Mouse (Mus musculus) spleen, embryonic (tissue): ENCODE data around the gene Edn2.

Experiments
- CTCF ChIA-PET: fragments of 350-600 bp; sonication (Branson Sonifier 250); formaldehyde crosslinking; loops from one replicate; lab custom pipeline; 2022; lab: Charles Lee

The Edn2 gene

GRCm38 (mm10) chr4:120161166-120161949 is at the start of gene Edn2:
Gene Edn2 (plus strand): TSS chr4:120161206.
- CTCF ChIA-PET = no interaction called here

- CTCF ChIA-PET = interaction anchor here (0.6 kb wide), 1 partner anchor 23 kb away, joined by 4 read pairs; no protein-coding TSS in a partner anchor
Observed at GRCm38 (mm10) chr4:120115516-120115915, 45.5 kb upstream of the Edn2 start.

DNA sequence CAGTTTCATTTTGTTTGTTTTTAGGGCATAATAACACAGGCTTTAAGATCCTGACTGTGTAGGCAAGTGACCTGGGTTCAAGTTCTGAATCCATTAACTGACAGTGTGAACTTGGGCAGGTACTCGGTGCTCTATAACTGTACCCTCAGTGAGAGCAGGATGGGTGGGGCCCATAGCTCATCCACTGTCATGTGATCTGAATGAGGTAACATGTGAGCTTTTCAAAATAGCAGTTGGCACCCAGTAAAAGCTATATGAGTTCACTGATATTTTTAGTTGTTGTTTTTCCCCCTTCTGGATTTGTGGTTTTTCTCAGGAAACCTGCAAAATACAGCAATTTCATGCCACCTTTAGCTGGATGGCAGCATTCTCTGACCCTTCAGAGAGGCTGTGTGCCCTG is 44.7 kb upstream of the Edn2 start:
- CTCF ChIA-PET = interaction anchor here (0.5 to 0.6 kb wide), 3 partner anchors 24 to 498 kb away, joined by 3 to 8 read pairs (median 4); no protein-coding TSS in a partner anchor

GRCm38 (mm10) chr4:120120276-120120675 is 40.7 kb upstream of the Edn2 start:
- CTCF ChIA-PET = no interaction called here

GRCm38 (mm10) chr4:120124656-120125055 is 36.4 kb upstream of the Edn2 start:
- CTCF ChIA-PET = no interaction called here

GRCm38 (mm10) chr4:120126047-120126446 is 35.0 kb upstream of the Edn2 start:
- CTCF ChIA-PET = no interaction called here

DNA sequence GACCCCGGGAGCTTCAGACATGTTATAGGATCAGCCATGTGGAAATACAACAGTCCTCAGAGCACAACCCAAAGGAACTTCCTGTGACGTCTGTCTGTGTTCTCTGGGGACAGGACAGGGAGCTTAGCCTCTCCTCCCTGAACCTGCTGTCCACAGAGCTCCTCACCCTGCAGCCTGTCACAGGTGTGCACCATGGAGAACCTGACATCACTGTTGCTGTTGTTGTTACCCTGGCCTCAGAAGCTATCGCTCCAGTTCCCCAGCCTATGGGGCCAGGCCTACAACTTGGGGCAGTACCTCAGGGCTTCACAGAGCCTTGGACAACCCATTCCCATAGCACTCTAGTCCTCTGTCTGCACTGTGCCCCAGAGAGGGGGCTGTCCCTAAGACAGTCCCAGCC is 33.7 kb upstream of the Edn2 start:
- CTCF ChIA-PET = no interaction called here

DNA sequence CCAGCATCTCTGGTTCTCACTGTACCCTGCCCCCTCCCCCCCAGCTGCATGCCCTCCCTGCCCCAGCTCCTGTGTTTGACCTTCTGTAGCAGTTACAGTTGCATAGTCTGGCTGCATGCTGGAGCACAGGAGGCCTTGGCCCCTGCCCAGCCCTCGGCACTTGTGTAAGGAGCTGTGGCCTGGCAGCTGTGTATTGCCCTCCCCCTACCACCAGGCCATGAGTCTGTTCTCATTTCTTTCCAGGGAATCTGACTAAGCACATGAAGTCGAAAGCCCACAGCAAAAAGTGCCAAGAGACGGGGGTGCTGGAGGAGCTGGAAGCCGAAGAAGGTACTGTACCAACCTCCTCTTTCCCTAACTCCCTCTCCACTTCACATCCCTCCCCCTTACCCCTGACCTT is 33.0 kb upstream of the Edn2 start:
- CTCF ChIA-PET = interaction anchor here (0.8 kb wide), 1 partner anchor 209 kb away, joined by 4 read pairs; no protein-coding TSS in a partner anchor

- CTCF ChIA-PET = interaction anchor here (0.7 to 0.8 kb wide), 2 partner anchors 9 to 500 kb away, joined by 3 to 4 read pairs; no protein-coding TSS in a partner anchor
Observed at GRCm38 (mm10) chr4:120129233-120129885, 31.6 kb upstream of the Edn2 start.

DNA sequence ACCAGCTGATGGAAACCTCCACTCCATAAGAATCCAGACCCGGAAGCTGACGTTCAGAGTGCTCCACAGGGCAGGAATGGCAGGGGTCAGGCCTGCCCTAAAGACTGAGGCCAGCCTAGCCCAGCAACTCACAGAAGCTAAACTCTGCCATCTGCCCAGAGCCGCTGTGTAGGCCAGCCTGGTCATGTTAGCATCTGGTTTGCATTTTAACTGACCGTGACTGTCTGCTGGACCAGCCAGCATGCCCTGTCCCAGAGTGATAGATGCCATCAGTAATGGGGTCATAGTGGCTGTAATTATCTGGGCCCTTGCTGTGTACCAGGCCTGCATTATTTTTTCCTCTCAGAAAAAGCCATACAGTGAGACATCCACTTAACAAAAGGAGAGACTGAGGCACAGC is 30.1 kb upstream of the Edn2 start:
- CTCF ChIA-PET = no interaction called here

DNA sequence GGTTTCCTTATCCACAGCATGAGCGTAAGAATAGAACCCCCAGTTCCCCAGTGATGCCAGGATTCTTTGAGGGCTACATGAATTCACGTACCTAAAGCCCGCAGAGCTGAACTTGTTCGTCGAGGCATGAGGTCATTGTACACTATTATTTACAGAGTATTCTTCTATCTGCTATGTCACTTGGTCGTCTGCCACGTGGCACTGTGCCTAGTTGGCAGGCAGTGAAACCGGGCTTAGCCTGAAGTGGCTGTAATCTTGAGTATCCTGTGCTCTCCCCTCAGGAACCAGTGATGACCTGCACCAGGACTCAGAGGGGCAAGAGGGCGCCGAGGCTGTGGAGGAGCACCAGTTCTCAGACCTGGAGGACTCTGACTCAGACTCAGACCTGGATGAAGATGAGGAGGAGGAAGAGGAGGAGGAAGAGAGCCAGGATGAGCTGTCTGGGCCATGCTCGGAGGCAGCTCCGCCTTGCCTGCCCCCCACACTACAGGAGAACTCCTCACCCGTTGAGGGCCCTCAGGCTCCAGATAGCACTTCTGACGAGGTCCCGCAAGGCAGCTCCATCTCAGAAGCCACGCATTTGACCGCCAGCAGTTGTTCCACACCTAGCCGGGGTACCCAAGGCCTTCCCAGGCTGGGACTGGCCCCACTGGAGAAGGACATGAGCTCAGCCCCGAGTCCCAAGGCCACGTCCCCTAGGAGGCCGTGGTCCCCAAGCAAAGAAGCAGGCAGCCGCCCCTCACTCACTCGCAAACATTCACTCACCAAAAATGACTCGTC is 29.4 kb upstream of the Edn2 start:
- CTCF ChIA-PET = no interaction called here

DNA sequence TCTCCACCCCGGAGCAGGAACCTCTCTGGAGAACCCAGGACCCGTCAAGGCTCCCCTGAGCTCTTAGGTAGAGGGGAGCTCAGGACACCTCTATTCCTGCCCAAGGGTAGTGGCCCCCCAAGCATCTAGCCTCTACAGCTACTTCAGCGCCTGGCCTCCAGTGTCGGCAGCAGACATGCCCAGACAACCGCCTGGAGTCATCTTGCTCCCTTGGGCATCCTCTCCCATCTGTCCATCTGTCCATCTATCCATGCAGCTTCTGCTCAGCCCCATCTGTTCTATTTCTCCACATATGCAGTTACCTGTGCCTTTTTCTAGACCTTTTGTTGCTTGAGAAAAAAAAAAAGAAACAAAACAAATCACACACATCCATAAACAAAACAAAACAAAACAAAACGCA is 26.8 kb upstream of the Edn2 start:
- CTCF ChIA-PET = interaction anchor here (0.6 kb wide), 1 partner anchor 173 kb away, joined by 3 read pairs; no protein-coding TSS in a partner anchor

DNA sequence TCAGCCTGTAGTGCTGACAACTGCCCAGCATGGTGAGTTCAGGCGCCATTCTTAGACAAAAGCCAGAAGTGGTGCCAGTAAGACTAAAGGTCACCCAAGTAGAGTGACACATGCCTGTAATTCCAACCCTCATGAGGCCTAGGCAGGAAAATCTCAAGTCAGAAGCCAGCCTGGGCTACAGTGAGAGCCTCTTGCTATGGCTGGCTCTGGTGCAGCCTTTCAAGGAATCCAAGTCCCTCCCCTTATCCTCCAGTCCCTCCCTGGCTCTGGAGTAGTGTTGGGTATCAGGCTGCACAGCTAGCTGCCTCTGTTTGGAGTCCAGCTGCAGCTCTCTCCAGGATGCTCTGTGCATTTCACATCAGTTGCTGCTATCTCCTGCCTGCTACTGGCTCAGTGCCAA is 19.2 kb upstream of the Edn2 start:
- CTCF ChIA-PET = no interaction called here

GRCm38 (mm10) chr4:120142905-120143304 is 18.1 kb upstream of the Edn2 start:
- CTCF ChIA-PET = no interaction called here

- CTCF ChIA-PET = no interaction called here
Observed at GRCm38 (mm10) chr4:120144343-120144742, 16.7 kb upstream of the Edn2 start.

- CTCF ChIA-PET = no interaction called here
Observed at GRCm38 (mm10) chr4:120145931-120146330, 15.1 kb upstream of the Edn2 start.

GRCm38 (mm10) chr4:120148291-120149141 is 12.5 kb upstream of the Edn2 start:
- CTCF ChIA-PET = no interaction called here

DNA sequence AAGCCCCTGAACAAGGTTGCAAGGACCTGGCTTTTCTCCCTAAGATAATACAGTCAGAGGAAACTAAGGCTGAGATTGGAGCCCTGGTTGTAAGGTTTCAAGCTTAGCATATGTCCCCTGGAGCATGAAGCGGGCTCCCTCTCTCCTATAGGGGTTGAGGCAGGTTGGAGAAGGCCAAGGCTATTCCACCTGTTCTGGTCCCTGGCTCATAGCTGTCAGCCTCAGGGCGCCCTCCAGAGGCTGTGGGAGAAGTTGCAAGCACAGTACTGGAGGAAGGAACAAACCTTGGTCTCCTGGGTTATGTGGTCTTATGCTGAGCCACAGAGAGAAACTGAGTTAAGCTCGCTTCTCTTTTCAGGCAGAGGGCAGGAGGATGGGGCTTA is 11.9 kb upstream of the Edn2 start:
- CTCF ChIA-PET = no interaction called here

DNA sequence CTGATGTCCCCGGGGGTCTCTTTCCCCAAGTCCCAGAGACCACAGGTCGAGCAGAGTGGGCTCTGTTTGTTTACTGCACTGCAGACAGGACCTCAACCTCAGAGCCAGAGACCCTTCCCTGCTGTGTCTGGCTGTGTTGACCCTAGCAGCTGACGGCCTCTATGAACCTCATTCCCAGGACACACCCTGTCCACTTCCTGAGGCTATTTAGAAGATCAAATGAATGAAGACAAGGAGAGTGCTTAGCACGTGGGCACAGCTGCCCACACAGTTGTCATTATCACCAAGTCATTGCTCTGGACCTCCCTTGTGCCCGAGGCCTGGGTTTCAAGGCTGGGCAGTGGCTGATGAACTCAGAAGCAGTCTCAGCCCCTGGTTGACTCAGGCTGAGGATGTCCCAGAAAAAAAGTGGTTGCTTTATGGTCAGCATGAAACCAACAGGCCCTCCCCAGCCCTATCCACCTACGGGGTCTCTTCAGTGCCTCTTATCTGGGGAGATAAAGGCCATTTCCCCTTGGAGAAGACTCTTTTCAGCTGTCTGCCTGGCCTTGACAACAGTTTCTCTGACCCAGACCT is 10.6 kb upstream of the Edn2 start:
- CTCF ChIA-PET = no interaction called here

DNA sequence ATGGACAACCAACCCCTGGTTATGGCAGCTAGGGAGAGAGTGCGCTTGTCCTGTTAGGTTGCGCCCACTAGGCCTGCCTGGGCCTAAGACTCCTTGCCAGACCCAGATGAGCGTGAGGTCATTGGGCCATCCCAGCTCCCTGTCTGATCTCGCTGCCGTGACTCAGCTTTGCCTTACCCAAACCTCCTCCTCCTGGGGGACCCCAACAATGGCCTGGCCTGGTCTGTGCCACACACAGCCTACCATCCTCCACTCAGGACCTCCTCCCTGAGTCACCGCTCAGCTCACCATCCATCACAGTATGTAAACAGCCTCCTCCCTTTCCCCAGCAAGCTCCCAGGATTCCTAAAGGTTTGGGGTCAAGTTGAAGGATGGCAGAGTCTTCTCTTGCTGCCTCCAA is 9.1 kb upstream of the Edn2 start:
- CTCF ChIA-PET = no interaction called here

- CTCF ChIA-PET = no interaction called here
Observed at GRCm38 (mm10) chr4:120152648-120153047, 8.4 kb upstream of the Edn2 start.
